Mouse (Mus musculus) liver, embryonic 14.5 days (tissue): ENCODE data around the gene Arglu1. TPM values are rescaled to one million over a fixed set of nuclear protein-coding genes. Genes with fewer than 3 reads are reported as not detected.

Experiments
- ATAC-seq: fragments of 200-750 bp; cut with Nextera tagmentation; 2 replicates; pipeline ENCODE4 v1.8.0; 2017; ENCODE audit warnings: moderate number of reproducible peaks, mild to moderate bottlenecking, moderate library complexity; ENCODE audit not compliant: insufficient read depth
- DNase-seq, 3 experiments: peaks; one replicate each; pipeline ENCODE4 v3.0.0-alpha.2; 2012 to 2013; ENCODE audit warnings: low read depth in 3 of 3, low spot score in 3 of 3
- H3K27ac ChIP-seq: fragments of 300-500 bp; sonication (generic); 2 replicates; pipeline ENCODE4 v1.5.1; 2014; ENCODE audit warnings: moderate library complexity, mild to moderate bottlenecking, control low read depth, inconsistent platforms
- H3K27me3 ChIP-seq: fragments of 300-500 bp; sonication (generic); 2 replicates; pipeline ENCODE4 v1.6.1; 2014; ENCODE audit warnings: mild to moderate bottlenecking, low read length, moderate library complexity; ENCODE audit not compliant: control insufficient read depth, insufficient read depth
- H3K36me3 ChIP-seq: fragments of 300-500 bp; sonication (generic); replicated peaks from 2 replicates; pipeline ENCODE4 v1.6.1; 2014; ENCODE audit warnings: low read depth; ENCODE audit not compliant: control insufficient read depth, insufficient read depth
- H3K4me1 ChIP-seq, 2 experiments: fragments of 200-500 bp in 1 of 2; fragments of 300-500 bp in 1 of 2; sonication (generic) in 1 of 2; replicated peaks; 2 replicates each; pipeline ENCODE4 v1.6.1; 2012 to 2014; ENCODE audit warnings: antibody characterized with exemption in 1 of 2, inconsistent platforms in 1 of 2, low read length in 1 of 2; ENCODE audit not compliant: control insufficient read depth in 2 of 2, insufficient read depth in 2 of 2
- H3K4me2 ChIP-seq: fragments of 300-500 bp; sonication (generic); 2 replicates; pipeline ENCODE4 v1.6.1; 2014; ENCODE audit warnings: low read depth, mild to moderate bottlenecking, control low read depth, moderate library complexity
- H3K4me3 ChIP-seq, 2 experiments: fragments of 200-500 bp in 1 of 2; fragments of 300-500 bp in 1 of 2; sonication (generic) in 1 of 2; 2 replicates each; pipeline ENCODE4 v1.5.1; 2012 to 2014; ENCODE audit warnings: low read depth in 2 of 2, low read length in 2 of 2, mild to moderate bottlenecking in 2 of 2, control low read depth in 1 of 2, inconsistent platforms in 1 of 2, moderate library complexity in 1 of 2; ENCODE audit not compliant: insufficient read depth in 1 of 2
- H3K9ac ChIP-seq: fragments of 300-500 bp; sonication (generic); replicated peaks from 2 replicates; pipeline ENCODE4 v1.6.1; 2014; ENCODE audit warnings: mild to moderate bottlenecking, control low read depth, moderate library complexity
- H3K9me3 ChIP-seq: fragments of 300-500 bp; sonication (generic); 2 replicates; pipeline ENCODE4 v1.6.1; 2016; ENCODE audit warnings: low read length, mixed read lengths; ENCODE audit not compliant: control insufficient read depth
- CTCF ChIP-seq: IDR thresholded peaks from 2 replicates; pipeline ENCODE4 v1.5.1; 2016; ENCODE audit warnings: antibody characterized with exemption, low read depth, control low read depth
- EP300 ChIP-seq: IDR thresholded peaks from 2 replicates; pipeline ENCODE4 v1.6.1; 2016; ENCODE audit warnings: antibody characterized with exemption, low read depth
- WGBS: fragments of 180-500 bp; shearing (Covaris S2); extraction: QIAGEN DNeasy Blood & Tissue Kit; methylation state at CpG from one replicate; pipeline ENCODE4 v1.1.7; 2014; ENCODE audit not compliant: insufficient replicate concordance; 5-methylcytosine and 5-hydroxymethylcytosine counted together
- polyA plus RNA-seq, 2 experiments: library from polyadenylated mRNA; depleted of rRNA in 1 of 2; stranded (reverse) in 1 of 2; unstranded in 1 of 2; fragments of >200 nt; fragmentation: Nextera tagmentation in 1 of 2; extraction: Ambion mirVana in 1 of 2; gene quantifications; 2 replicates each; pipeline versions ENCODE4 v1.2.1 to v1.2.3; 2012 to 2014

Arglu1 gene
- polyA plus RNA-seq, 2 experiments: 31.5 to 37.1 TPM

DNA sequence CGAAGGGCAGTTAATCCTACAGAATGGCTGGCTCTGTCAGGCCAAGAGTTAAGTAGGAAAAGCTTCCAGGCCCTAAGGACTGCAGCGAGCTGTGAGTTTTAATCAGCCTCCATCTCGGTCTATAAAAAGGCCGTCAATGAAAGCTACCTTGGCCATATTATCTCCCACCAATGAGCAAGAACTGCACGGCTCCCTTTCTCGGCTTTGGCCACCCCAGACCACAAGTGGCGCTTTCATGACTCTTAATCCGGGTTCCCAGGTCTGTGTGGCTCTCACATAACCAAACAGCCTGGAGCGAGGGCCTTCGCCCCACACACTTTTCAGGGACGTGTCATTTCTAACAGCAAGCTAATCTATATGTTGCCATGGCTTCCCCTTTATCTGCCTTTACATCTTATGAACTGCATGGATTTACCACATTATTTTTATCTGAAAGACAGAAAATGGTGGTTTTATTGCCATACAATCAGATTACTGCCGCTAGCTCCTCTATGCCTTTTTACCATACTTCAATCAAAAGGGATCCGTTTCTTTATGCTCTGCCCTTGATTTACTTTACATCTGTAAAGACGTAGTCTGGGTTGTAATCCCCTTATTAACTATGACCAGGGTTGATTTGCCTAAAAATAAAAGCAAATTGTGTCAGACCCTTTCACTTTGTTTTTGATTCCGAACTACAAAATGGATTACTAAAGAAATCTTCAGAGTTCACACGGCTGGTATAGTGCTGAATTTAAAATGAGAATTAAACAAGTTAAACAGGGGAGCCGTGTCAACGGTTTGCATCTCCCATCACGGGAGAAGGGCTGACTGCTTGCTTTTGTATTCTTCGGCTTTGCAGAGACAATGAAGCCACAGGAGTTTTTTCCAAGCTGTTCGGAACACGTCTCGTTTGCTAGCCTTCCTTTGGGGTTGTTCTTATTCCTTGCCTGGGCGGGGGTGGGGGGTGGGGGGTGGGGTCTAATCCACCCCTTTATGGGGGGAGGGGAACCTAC lies 34.7 kb downstream of the Arglu1 start:
- H3K27me3 ChIP-seq: peaks cover 28% of the 10 kb centered on the region
- H3K9ac ChIP-seq: no peak overlapping the region
- H3K9me3 ChIP-seq: no peaks in the 10 kb centered on the region
- no peaks in the 10 kb centered on the region for H3K4me1 ChIP-seq
- TF ChIP-seq EP300: no peak
- TF ChIP-seq CTCF: no peak
- DNase-seq (no peak), ATAC-seq (no peak)
- WGBS: 56% methylated on average over 24 of the region's 24 CpGs
- no peaks in the 10 kb centered on the region for H3K36me3 ChIP-seq
- H3K27ac ChIP-seq: no peak overlapping the region
- H3K4me3 ChIP-seq: no peak overlapping the region
- no peak overlapping the region for H3K4me2 ChIP-seq

DNA sequence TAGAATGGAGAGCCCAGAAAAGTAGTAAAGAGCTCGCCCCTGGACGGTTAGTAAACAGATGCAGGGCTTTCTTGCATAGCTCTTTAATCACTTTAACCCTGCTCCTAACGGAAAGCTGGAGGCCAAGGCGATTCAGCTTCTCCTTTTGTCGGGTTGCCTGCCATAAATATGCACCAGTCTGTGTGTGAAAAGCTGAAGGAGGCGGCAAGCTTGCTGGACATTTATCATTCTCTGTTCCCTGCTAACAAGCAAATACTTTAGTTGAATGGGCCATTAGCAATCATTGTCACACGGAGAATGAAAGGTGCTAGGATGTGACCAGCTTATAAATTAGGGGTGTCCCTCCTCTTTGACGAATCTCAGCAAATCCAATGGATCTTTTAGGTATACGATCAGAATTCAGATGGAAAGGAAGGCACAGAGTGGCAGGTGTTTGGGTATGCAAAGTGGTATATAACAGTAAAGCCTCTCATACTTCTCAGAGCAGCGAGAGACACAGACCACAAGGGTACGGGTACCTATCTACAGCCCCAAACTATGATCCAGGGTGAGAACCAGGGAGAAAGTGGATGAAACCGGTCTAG lies 36.3 kb downstream of the Arglu1 start:
- ATAC-seq (no peak), DNase-seq (no peak)
- H3K27me3 ChIP-seq: peaks cover 11% of the 10 kb centered on the region
- H3K9me3 ChIP-seq: no peaks in the 10 kb centered on the region
- TF ChIP-seq CTCF (no peak), EP300 (no peak)
- 42% methylated on average over 12 of the region's 12 CpGs for WGBS
- H3K4me2 ChIP-seq: no peak overlapping the region
- H3K4me3 ChIP-seq: no peak overlapping the region
- 0 out of 4 replicates have a peak, but pooled peaks cover 0 to 3% of the 10 kb centered on the region in 2 experiments for H3K4me1 ChIP-seq
- H3K36me3 ChIP-seq: no peaks in the 10 kb centered on the region
- H3K9ac ChIP-seq: no peak overlapping the region
- H3K27ac ChIP-seq: no peak overlapping the region

DNA sequence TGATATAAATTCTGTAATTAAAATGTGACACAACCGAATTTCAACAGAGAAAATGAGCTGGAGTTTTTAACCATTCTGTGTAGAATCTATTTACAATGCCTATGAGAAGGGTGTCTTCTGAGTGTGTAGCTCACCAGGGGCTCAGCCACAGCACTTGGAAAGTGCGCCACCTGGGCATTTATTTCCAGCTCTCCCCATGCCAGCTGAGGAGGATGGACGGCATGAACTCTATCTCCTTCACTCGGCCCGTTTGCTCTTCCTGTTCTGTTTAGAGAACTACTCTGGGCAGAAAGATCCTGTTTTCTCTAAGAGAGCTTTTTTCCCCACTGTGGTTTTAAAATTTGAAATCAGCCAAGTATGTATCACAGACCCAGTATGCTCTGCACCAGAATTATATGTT lies 37.0 kb downstream of the Arglu1 start:
- no peak for TF ChIP-seq EP300
- TF ChIP-seq CTCF: no peak
- H3K36me3 ChIP-seq: no peaks in the 10 kb centered on the region
- no peak overlapping the region for H3K4me2 ChIP-seq

DNA sequence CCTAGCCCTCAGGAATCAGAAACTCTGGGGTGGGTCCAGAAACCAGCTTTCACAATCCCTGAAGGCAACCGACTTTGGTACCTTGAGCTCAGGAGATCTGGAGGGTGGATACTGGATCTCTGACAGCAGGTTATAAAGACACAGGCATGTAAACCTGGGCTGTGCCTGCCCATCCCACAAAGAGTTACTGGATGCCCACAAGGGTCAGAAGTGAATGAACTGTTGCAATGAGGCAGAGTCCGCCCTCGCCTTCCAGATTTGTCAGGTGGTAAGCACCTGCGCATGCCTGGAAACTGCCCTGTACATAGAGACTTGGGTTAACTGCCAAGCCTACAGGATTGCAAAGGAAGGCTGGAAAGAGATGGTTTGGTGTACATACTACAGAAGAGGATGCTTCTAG lies 37.9 kb downstream of the Arglu1 start:
- Histone ChIP-seq H3K9me3 (no peaks in the 10 kb centered on the region), H3K36me3 (no peaks in the 10 kb centered on the region), H3K4me1 (0 out of 4 replicates have a peak, but pooled peaks cover 0 to 3% of the 10 kb centered on the region in 2 experiments), H3K27me3 (no peaks in the 10 kb centered on the region), H3K27ac (no peak overlapping the region), H3K9ac (no peak overlapping the region), H3K4me2 (no peak overlapping the region), H3K4me3 (no peak overlapping the region)
- DNase-seq: no peak
- ATAC-seq: no peak
- TF ChIP-seq CTCF (no peak), EP300 (no peak)
- WGBS: 77% methylated on average over 4 of the region's 4 CpGs

More for the DNA sequence above, 37.0 kb downstream of the Arglu1 start:
- 0 out of 4 replicates have a peak, but pooled peaks cover 0 to 3% of the 10 kb centered on the region in 2 experiments for H3K4me1 ChIP-seq
- H3K27me3 ChIP-seq: peaks cover 5% of the 10 kb centered on the region
- ATAC-seq (no peak), DNase-seq (no peak)
- no peak overlapping the region for H3K27ac ChIP-seq
- 21% methylated on average over 5 of the region's 5 CpGs for WGBS
- no peaks in the 10 kb centered on the region for H3K9me3 ChIP-seq
- H3K4me3 ChIP-seq: no peak overlapping the region
- H3K9ac ChIP-seq: no peak overlapping the region

DNA sequence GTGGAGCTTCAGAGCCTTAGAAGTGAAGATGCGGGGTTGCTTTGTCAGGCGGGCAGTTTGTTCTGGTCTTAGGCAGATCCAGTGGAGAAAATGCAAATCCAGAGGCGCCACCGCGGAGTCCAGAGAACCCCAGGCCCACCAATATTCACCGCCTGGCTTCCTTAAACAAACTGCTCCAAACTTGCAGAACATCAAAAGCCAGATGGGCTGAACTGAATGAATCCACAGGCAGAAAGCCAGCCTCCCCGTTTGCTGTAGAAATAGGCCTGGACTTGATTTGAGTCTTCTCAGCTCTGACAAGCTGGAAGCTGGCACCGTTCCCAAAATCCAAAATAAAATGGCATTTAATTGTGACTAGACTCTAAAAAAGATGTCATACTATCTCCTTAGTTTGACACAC lies 40.4 kb downstream of the Arglu1 start:
- Histone ChIP-seq H3K9ac (no peak overlapping the region), H3K4me2 (no peak overlapping the region), H3K4me1 (0 out of 4 replicates have a peak, but pooled peaks cover 0 to 3% of the 10 kb centered on the region in 2 experiments), H3K9me3 (no peaks in the 10 kb centered on the region), H3K36me3 (no peaks in the 10 kb centered on the region), H3K27me3 (no peaks in the 10 kb centered on the region), H3K27ac (no peak overlapping the region), H3K4me3 (no peak overlapping the region)
- 55% methylated on average over 8 of the region's 8 CpGs for WGBS
- DNase-seq (no peak), ATAC-seq (no peak)
- TF ChIP-seq CTCF: no peak
- TF ChIP-seq EP300: no peak
